Comparison of ENCODE assay signal across 13 mouse cellular contexts in the genomic region with DNA sequence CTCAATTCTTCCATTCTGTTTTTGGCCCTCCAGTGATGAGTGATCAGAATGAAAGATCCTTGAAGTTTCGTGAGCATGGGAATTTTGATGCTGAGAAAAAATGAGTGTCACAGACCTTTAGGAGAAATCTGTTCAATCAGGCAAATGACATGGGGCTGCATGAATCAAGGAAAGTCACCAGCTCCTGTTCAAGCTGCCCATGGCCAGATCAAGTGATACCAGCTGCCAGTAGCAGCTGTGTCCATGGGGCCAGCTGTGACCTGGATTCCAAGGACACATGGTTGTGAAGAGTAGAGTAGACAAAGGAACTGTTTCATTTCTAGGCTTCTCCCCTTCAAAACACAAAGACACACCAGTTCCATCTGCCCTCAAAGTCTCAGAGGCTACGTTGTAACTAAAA.
DNase-seq lines count a peak whose midpoint lies in the region; ATAC-seq and TF ChIP-seq lines count a peak whose summit lies in the region.
"Had no signal": no experiment of that assay in that cellular context is flagged by ENCODE, and none has a peak within 500 bp of the region (broad histone marks: within the 10 kb centered on the region; RNA-seq: fewer than 3 reads in every experiment).

No protein-coding gene starts in this region.

- ATAC-seq in forebrain, postnatal 0 days = 0 out of 2 replicates have a peak, but pooled peaks have one; percentile 25
- no peak for ATAC-seq in liver, embryonic 16.5 days (ENCODE audit: low read depth)

- no peak overlapping the region for H3K9ac ChIP-seq in forebrain, postnatal 0 days
- H3K9ac ChIP-seq in liver, embryonic 16.5 days (ENCODE audit: low read depth, low read length) = no peak overlapping the region
- H3K9ac ChIP-seq: hindbrain, embryonic 14.5 days had no signal

- H3K4me1 ChIP-seq in forebrain, postnatal 0 days (ENCODE audit: insufficient read depth) = no peaks in the 10 kb centered on the region
- H3K4me1 ChIP-seq in forebrain, embryonic 10.5 days = peaks cover 5% of the 10 kb centered on the region; the same call in 1 of the 2 replicates
- no peaks in the 10 kb centered on the region for H3K4me1 ChIP-seq in liver, embryonic 16.5 days (ENCODE audit: control insufficient read depth, low read depth, low read length)
- H3K4me1 ChIP-seq: megakaryocyte, embryonic 14.5 days had no signal

- TF ChIP-seq CTCF in forebrain, postnatal 0 days (IDR thresholded peaks at IDR 0.05; ENCODE audit: low read depth) = no peak

- no peak overlapping the region for H3K4me2 ChIP-seq in forebrain, postnatal 0 days (ENCODE audit: low read depth)
- no peak overlapping the region for H3K4me2 ChIP-seq in liver, embryonic 16.5 days (ENCODE audit: low read depth, low read length)
- H3K4me2 ChIP-seq: hindbrain, embryonic 14.5 days had no signal

- DNase-seq in forebrain, postnatal 0 days = no peak
- DNase-seq in forebrain, embryonic 10.5 days (ENCODE audit: extremely low spot score, low spot score) = no peak
- no peak for DNase-seq in liver
- DNase-seq in kidney, adult 11 months = peak; percentile 54
- peak; percentile 65 for DNase-seq in retina, embryonic 14.5 days (ENCODE audit: low spot score)
- DNase-seq in right cerebral cortex, postnatal 4 days = no peak
- no peak for DNase-seq in cerebellum, adult 11 months
- DNase-seq: thymus, adult 2 months had no signal

- no peak overlapping the region for H3K27ac ChIP-seq in forebrain, postnatal 0 days (ENCODE audit: low read depth, low read length)
- no peak overlapping the region for H3K27ac ChIP-seq in forebrain, embryonic 10.5 days
- peak overlapping the region; percentile 62 for H3K27ac ChIP-seq in liver, embryonic 16.5 days (ENCODE audit: low read length)
- H3K27ac ChIP-seq: hindbrain, embryonic 14.5 days; left cerebral cortex, adult 2 months had no signal

- no peaks in the 10 kb centered on the region for H3K9me3 ChIP-seq in forebrain, postnatal 0 days (ENCODE audit: low read length)
- H3K9me3 ChIP-seq in forebrain, embryonic 10.5 days = no peaks in the 10 kb centered on the region
- H3K9me3 ChIP-seq in liver, embryonic 16.5 days (replicated peaks; ENCODE audit: control insufficient read depth, low read length) = no peaks in the 10 kb centered on the region

- no peaks in the 10 kb centered on the region for H3K27me3 ChIP-seq in forebrain, postnatal 0 days (ENCODE audit: insufficient read depth, low read length)
- H3K27me3 ChIP-seq in forebrain, embryonic 10.5 days (ENCODE audit: poor library complexity, severe bottlenecking) = no peaks in the 10 kb centered on the region
- H3K27me3 ChIP-seq in liver, embryonic 16.5 days (ENCODE audit: control insufficient read depth, insufficient read depth, low read depth, low read length) = no peaks in the 10 kb centered on the region
- H3K27me3 ChIP-seq: CH12.LX; megakaryocyte, embryonic 14.5 days had no signal

- 61% methylated on average over 2 of the region's 2 CpGs for WGBS in forebrain, postnatal 0 days
- 84% methylated on average over 2 of the region's 2 CpGs for WGBS in forebrain, embryonic 10.5 days
- 50% methylated on average over 2 of the region's 2 CpGs for WGBS in liver, embryonic 16.5 days (ENCODE audit: insufficient replicate concordance)

- no peaks in the 10 kb centered on the region for H3K36me3 ChIP-seq in forebrain, postnatal 0 days (ENCODE audit: insufficient read depth)
- no peaks in the 10 kb centered on the region for H3K36me3 ChIP-seq in forebrain, embryonic 10.5 days (replicated peaks)
- H3K36me3 ChIP-seq in liver, embryonic 16.5 days (ENCODE audit: control insufficient read depth, insufficient read depth) = no peaks in the 10 kb centered on the region

- H3K4me3 ChIP-seq in forebrain, postnatal 0 days (ENCODE audit: low read depth, low read length) = no peak overlapping the region
- H3K4me3 ChIP-seq in forebrain, embryonic 10.5 days = no peak overlapping the region
- no peak overlapping the region for H3K4me3 ChIP-seq in liver, embryonic 16.5 days (ENCODE audit: low read depth, low read length)
- H3K4me3 ChIP-seq: left cerebral cortex, adult 2 months; megakaryocyte, embryonic 14.5 days had no signal

Comparison
In these comparisons a context has a peak if more than half of its experiments do, and no peak if none do; other contexts are left out.
1. DNase-seq: peak in kidney, adult 11 months (single experiment) and retina, embryonic 14.5 days (single experiment); none in forebrain, postnatal 0 days (single experiment), forebrain, embryonic 10.5 days (single experiment), liver (single experiment), right cerebral cortex, postnatal 4 days (single experiment) and cerebellum, adult 11 months (single experiment).